Mouse (Mus musculus) forebrain, embryonic 16.5 days (tissue): ENCODE measurements around the gene Slc22a18. TPM values are rescaled to one million over a fixed set of nuclear protein-coding genes. Genes with fewer than 3 reads are reported as not detected.

ENCODE experiments used
- ATAC-seq: fragments of 200-750 bp; cut with Nextera tagmentation; 2 replicates; pipeline ENCODE4 v1.8.0; 2017; ENCODE audit warnings: mild to moderate bottlenecking, moderate library complexity
- H3K27ac ChIP-seq: fragments of 300-500 bp; sonication (generic); 2 replicates; pipeline ENCODE4 v1.5.1; 2014; ENCODE audit warnings: low read length, control low read depth
- H3K27me3 ChIP-seq: fragments of 300-500 bp; sonication (generic); replicated peaks from 2 replicates; pipeline ENCODE4 v1.6.1; 2014; ENCODE audit warnings: low read length; ENCODE audit not compliant: control insufficient read depth, insufficient read depth
- H3K36me3 ChIP-seq: fragments of 300-500 bp; sonication (generic); 2 replicates; pipeline ENCODE4 v1.6.1; 2014; ENCODE audit not compliant: control insufficient read depth, insufficient read depth
- H3K4me1 ChIP-seq: fragments of 300-500 bp; sonication (generic); replicated peaks from 2 replicates; pipeline ENCODE4 v1.6.1; 2014; ENCODE audit warnings: low read length; ENCODE audit not compliant: control insufficient read depth, insufficient read depth
- H3K4me2 ChIP-seq: fragments of 300-500 bp; sonication (generic); 2 replicates; pipeline ENCODE4 v1.6.1; 2014; ENCODE audit warnings: mild to moderate bottlenecking, low read length, control low read depth
- H3K4me3 ChIP-seq: fragments of 300-500 bp; sonication (generic); replicated peaks from 2 replicates; pipeline ENCODE4 v1.5.1; 2014; ENCODE audit warnings: mild to moderate bottlenecking, low read length, control low read depth
- H3K9ac ChIP-seq: fragments of 300-500 bp; sonication (generic); replicated peaks from 2 replicates; pipeline ENCODE4 v1.6.1; 2014; ENCODE audit warnings: low read depth, low read length, control low read depth
- H3K9me3 ChIP-seq: fragments of 300-500 bp; sonication (generic); 2 replicates; pipeline ENCODE4 v1.6.1; 2016; ENCODE audit warnings: low read length; ENCODE audit not compliant: control insufficient read depth
- WGBS: fragments of 180-500 bp; shearing (Covaris S2); extraction: QIAGEN DNeasy Blood & Tissue Kit; methylation state at CpG from one replicate; pipeline ENCODE4 v1.1.7; 2014; 5-methylcytosine and 5-hydroxymethylcytosine counted together
- polyA plus RNA-seq: library from polyadenylated mRNA; unstranded; fragments of >200 nt; fragmentation: Nextera tagmentation; extraction: Ambion mirVana; gene quantifications from 2 replicates; pipeline ENCODE4 v1.2.1, GENCODE M21; 2015

Gene Slc22a18
- polyA plus RNA-seq, 1 experiment from 2014 or later: 0.54 TPM

DNA sequence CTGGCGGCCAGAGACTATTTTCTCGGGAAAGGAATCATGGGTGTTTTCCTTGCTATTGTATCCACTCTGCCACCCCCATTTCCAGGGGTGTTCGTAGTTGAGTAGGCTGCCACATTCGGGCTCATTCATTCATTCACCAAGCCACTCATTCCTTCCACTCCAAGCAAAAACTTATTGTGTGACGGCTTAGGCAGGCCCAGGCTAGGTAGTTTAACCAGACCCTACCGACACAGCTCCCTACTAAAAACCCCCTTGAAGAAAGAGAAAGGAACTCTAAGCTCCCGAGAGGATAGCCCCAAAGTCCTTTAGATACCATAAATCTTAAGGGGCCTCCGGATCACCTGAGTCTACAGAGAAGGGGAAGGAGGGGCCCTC lies 29.0 kb upstream of the Slc22a18 start:
- H3K9ac ChIP-seq: no peak overlapping the region
- 0 out of 2 replicates have a peak, but pooled peaks have one; percentile 2 for ATAC-seq
- peaks cover 17% of the 10 kb centered on the region for H3K4me1 ChIP-seq
- H3K9me3 ChIP-seq: no peaks in the 10 kb centered on the region
- H3K4me2 ChIP-seq: peak overlapping the region; percentile 57
- H3K27ac ChIP-seq: no peak overlapping the region
- H3K4me3 ChIP-seq: no peak overlapping the region
- H3K27me3 ChIP-seq: peaks cover 18% of the 10 kb centered on the region
- 21% methylated on average over 8 of the region's 8 CpGs for WGBS
- H3K36me3 ChIP-seq: no peaks in the 10 kb centered on the region

DNA sequence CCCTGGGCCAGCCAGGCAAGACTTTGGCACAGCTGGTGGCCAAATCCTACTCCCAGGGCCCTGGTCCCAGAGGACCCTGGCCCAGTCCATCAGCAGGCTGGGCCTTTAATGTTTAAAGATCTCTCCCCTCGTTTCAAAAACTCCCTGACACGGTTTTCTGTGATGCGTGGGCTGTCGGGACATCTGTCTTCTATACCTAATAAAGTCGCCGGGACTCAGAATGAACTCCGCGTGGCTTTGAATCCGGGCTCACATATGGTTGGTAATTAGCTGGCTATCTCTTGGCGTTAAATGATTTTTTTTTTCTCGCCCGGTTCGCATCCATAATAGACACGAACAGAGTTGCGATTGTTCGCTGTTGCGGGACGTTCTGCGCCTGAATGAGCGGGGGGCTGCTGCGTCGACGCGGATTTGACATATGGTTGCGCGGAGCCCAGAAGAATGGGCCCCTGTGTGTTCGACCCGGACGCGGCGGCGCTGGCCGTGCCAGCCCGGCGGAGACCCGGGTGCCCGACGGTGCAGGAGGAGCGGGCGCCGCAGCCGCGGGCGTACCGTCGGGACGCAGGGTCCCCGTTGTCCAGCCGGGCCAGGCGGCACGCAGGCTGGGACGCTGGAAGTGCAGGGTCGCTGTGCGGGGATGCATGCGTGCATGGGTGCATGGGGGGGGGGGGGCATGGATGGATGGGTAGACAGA lies 28.4 kb upstream of the Slc22a18 start:
- Histone ChIP-seq H3K9me3 (no peaks in the 10 kb centered on the region), H3K4me3 (peak overlapping the region; percentile 41), H3K27ac (no peak overlapping the region), H3K4me2 (peak overlapping the region; percentile 57), H3K9ac (peak overlapping the region; percentile 63), H3K36me3 (no peaks in the 10 kb centered on the region), H3K27me3 (peaks cover 18% of the 10 kb centered on the region), H3K4me1 (peaks cover 17% of the 10 kb centered on the region)
- WGBS: 1% methylated on average over 55 of the region's 55 CpGs
- peak; percentile 62 for ATAC-seq

DNA sequence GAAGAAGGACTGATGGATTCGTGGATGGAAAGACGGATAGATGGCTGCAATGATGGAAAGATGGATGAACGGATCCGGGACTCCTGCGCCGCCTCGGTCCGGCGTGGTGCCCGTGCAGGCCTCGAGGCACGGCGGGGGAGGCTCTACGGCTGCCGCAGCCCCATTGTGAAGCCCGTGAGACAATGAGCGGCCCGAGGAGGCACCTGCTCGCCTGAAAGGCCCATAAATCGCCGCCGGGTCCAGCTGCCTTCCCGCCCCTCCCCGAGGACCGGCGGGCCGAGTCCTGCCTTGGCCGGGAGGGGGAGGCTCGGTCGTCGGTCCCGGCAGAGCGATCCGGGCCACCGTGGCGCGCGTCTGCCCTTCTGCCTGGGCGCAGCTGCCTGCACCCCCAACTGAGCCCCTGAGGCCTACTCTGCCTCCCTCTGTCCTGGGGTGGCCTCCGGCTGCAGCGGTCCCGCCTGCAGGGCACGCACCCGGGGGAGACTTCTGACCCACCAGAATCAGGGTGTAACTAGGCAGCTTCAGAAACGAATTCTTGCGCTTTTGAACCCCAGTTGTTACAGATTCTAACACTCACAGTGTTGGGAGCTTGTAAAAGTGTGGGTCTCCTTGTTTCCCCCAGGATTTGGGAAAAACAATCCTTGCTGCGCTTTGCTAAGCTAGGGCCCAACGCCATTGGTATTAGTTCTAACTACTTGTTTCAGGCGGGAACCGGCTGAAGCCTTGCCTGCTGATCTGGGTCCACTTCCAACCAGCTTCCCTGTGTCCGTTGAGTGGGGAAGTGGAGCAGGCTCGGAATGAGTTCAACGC lies 27.7 kb upstream of the Slc22a18 start:
- Histone ChIP-seq H3K4me3 (peak overlapping the region; percentile 41), H3K4me2 (peak overlapping the region; percentile 57), H3K9me3 (no peaks in the 10 kb centered on the region), H3K27me3 (peaks cover 15% of the 10 kb centered on the region), H3K36me3 (no peaks in the 10 kb centered on the region), H3K27ac (no peak overlapping the region), H3K9ac (peak overlapping the region; percentile 63), H3K4me1 (peaks cover 17% of the 10 kb centered on the region)
- ATAC-seq: peak; percentile 49
- WGBS: 5% methylated on average over 48 of the region's 53 CpGs

DNA sequence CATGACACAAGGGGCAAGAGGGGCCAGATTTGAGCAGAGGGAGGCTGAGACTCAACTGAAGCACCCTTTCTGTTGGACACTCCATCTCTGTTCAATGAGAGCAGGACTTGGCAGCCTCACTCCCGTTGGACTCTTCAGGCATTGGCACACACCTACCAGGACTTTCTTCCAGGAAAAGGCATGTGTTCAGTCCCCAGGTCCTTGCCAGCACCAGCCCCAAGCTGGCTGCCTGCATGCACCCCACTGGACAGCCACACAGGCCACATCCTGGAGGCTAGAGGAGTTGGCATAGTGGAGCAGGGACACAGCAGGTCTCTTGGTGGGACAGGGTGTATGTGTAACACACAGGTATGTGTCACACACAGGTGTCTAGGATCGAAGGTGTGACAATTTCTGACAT lies 26.4 kb upstream of the Slc22a18 start:
- no peaks in the 10 kb centered on the region for H3K9me3 ChIP-seq
- WGBS: 69% methylated on average over 2 of the region's 2 CpGs
- H3K27me3 ChIP-seq: peaks cover 14% of the 10 kb centered on the region
- H3K36me3 ChIP-seq: no peaks in the 10 kb centered on the region
- H3K9ac ChIP-seq: no peak overlapping the region
- no peak overlapping the region for H3K4me2 ChIP-seq
- H3K4me1 ChIP-seq: peaks cover 17% of the 10 kb centered on the region
- H3K4me3 ChIP-seq: no peak overlapping the region
- H3K27ac ChIP-seq: no peak overlapping the region
- ATAC-seq: no peak

DNA sequence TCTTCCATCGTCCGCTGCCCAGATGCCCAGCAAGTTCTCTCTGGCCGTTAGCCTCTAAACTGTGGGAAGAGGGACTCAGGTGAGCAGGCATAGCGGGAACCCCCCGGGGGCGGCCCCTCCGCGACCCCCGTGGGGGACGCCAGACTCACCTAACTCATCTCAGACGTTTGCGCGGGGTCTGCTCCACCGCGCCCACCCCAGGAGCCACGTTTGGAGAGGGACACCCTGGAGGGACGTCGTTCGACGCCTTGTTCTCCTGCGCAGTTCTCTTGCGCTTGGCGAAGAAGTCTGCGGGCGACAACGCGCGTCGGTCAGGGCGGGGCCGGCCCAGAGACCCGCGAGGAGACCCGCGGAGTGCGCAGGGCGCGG lies 14.6 kb upstream of the Slc22a18 start:
- Histone ChIP-seq H3K4me2 (peak overlapping the region; percentile 58), H3K27me3 (peaks cover 22% of the 10 kb centered on the region), H3K4me3 (peak overlapping the region; percentile 51), H3K4me1 (peaks cover 4% of the 10 kb centered on the region; the same call in 1 of the 2 replicates), H3K36me3 (no peaks in the 10 kb centered on the region), H3K9ac (peak overlapping the region; percentile 60), H3K9me3 (peaks cover 14% of the 10 kb centered on the region; the same call in 1 of the 2 replicates), H3K27ac (no peak overlapping the region)
- no peak for ATAC-seq
- 24% methylated on average over 38 of the region's 38 CpGs for WGBS

DNA sequence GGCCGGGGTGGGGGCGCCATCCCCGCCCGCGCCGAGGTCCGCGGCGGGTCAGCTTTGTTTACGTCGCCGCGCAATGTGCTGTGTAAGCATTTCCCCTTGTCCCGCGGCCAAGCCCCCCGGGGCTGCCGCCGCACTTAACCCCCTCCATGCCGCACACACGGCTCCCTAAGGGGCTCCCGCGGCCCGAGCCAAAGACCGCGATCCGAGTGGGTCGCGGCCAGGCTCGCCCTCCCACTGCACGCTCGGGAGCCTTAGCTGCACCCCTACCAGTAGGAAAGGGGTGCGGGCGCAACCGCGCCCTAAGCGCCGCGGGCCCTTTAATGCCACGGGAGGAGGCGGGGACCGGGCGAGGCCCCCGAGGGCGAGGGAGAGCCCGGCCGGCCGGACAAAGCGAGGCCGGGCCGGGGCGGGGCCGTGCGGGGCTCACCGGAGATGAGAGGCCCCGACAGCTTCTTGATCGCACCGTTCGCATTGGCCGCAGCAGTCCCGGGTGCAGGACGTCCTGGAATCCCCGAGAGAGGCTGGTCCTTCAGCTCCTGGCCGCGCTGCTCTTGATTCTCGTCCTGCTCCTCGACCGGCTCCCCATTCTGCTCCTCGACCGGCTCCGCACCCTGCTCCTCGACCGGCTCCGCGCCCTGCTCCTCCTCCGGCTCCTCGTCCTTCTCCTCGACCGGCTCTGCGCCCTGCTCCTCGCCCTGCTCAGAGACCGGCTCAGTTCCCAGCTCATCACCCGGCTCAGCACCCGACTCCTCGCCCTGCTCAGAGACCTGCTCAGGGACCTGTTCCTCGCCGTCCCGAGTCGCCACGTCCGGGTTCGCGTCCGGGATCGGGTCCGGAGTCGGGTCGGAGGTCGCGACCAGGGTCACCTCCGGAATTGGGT lies 14.0 kb upstream of the Slc22a18 start:
- Histone ChIP-seq H3K27ac (no peak overlapping the region), H3K27me3 (peaks cover 22% of the 10 kb centered on the region), H3K4me2 (peak overlapping the region; percentile 58), H3K4me3 (peak overlapping the region; percentile 51), H3K9me3 (peaks cover 14% of the 10 kb centered on the region; the same call in 1 of the 2 replicates), H3K36me3 (no peaks in the 10 kb centered on the region), H3K9ac (peak overlapping the region; percentile 60), H3K4me1 (peaks cover 6% of the 10 kb centered on the region)
- no peak for ATAC-seq
- WGBS: 35% methylated on average over 94 of the region's 100 CpGs

DNA sequence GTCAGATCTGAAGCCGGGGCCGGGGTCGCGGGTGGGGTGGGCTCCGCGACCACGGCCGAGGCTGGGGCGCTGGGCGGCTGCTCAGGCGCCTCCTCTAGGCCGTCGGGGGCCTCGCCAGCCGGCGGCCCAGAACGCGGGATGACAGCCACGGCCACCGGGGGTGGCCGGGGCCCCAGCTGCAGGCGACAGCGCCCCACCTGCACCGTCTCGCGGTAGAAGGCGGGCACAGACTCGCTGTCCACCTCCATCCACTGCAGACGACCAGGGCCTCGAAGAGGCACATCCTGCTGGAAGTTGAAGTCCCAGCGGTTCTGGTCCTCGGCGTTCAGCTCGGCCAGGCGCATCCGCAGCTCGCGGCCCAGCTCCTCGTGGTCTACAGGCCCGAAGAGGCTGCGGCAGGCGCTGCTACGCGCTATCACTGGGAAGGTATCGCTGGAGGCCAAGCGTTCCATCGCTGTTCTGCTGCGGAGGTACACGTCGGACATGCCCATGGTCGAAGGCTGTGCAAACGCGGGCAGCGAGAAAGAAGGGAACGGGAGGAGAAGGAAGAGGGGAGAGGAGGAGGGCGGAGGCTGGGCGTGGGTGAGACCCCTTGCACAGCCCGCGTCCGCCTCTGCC lies 13.2 kb upstream of the Slc22a18 start:
- H3K4me2 ChIP-seq: peak overlapping the region; percentile 58

DNA sequence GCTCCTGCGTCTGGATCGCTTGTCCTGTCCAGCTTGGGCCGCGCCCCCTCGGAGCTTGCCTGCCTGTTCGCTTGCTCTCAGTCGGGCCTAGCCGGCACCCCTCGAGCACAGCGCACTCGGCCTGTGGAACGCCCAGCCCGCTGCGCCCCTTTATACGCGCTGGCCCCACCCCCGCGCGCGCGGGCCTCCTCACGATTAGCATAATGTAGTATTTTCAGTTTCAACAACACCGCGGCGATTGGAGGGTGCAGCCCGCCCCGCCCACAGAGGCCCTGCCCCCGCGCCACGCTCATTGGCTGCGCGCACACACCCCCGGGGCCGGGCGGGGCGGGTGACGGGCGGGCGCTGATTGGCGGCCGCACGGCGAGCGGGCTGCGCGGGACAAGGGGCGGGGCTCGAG lies 12.7 kb upstream of the Slc22a18 start, which contains the start of gene Cdkn1c:
Gene Cdkn1c (minus strand): TSS at position 177 of the 400 bp plus-strand sequence.
- Histone ChIP-seq H3K36me3 (no peaks in the 10 kb centered on the region), H3K4me1 (peaks cover 10% of the 10 kb centered on the region), H3K27ac (peak within 1 kb of the TSS; percentile 37), H3K27me3 (peaks cover 29% of the 10 kb centered on the region), H3K4me2 (peak within 1 kb of the TSS; percentile 58), H3K9me3 (peaks cover 14% of the 10 kb centered on the region; the same call in 1 of the 2 replicates), H3K9ac (peak within 1 kb of the TSS; percentile 60), H3K4me3 (peak within 1 kb of the TSS; percentile 51)
- 34% methylated on average over 38 of the region's 48 CpGs for WGBS
- peak; percentile 88 for ATAC-seq

More for the DNA sequence above, 13.2 kb upstream of the Slc22a18 start:
- no peak for ATAC-seq
- H3K36me3 ChIP-seq: no peaks in the 10 kb centered on the region
- H3K4me3 ChIP-seq: peak overlapping the region; percentile 51
- peak overlapping the region; percentile 60 for H3K9ac ChIP-seq
- H3K27me3 ChIP-seq: peaks cover 26% of the 10 kb centered on the region
- peak overlapping the region; percentile 37; the same call in 1 of the 2 replicates for H3K27ac ChIP-seq
- WGBS: 40% methylated on average over 51 of the region's 60 CpGs
- peaks cover 14% of the 10 kb centered on the region; the same call in 1 of the 2 replicates for H3K9me3 ChIP-seq
- peaks cover 10% of the 10 kb centered on the region for H3K4me1 ChIP-seq
